Mouse (Mus musculus) thymus, adult 2 months (tissue): Measurements from ENCODE around the gene Ermp1. TPM values are rescaled to one million over a fixed set of nuclear protein-coding genes. Genes with fewer than 3 reads are reported as not detected.

Experiments used
- DNase-seq: peaks from one replicate; pipeline ENCODE4 v3.0.0; 2021
- H3K27ac ChIP-seq: fragments of 200-500 bp; 2 replicates; pipeline ENCODE4 v1.5.1; 2012; ENCODE audit warnings: low read length, control low read depth; ENCODE audit not compliant: control insufficient read depth, insufficient read depth
- H3K27me3 ChIP-seq: fragments of 200-500 bp; 2 replicates; pipeline ENCODE4 v1.6.1; 2012; ENCODE audit warnings: mild to moderate bottlenecking, low read length, moderate library complexity, mixed read lengths; ENCODE audit not compliant: control insufficient read depth, insufficient read depth
- H3K36me3 ChIP-seq: fragments of 200-500 bp; 2 replicates; pipeline ENCODE4 v1.6.1; 2012; ENCODE audit warnings: mild to moderate bottlenecking, low read length, moderate library complexity; ENCODE audit not compliant: control insufficient read depth, insufficient read depth
- H3K4me1 ChIP-seq: fragments of 200-500 bp; replicated peaks from 2 replicates; pipeline ENCODE4 v1.6.1; 2012; ENCODE audit warnings: low read length; ENCODE audit not compliant: control insufficient read depth, insufficient read depth
- H3K4me3 ChIP-seq: fragments of 200-500 bp; 2 replicates; pipeline ENCODE4 v1.5.1; 2012; ENCODE audit warnings: mild to moderate bottlenecking, low read length, control low read depth, moderate library complexity; ENCODE audit not compliant: control insufficient read depth, insufficient read depth
- CTCF ChIP-seq: fragments of 200-500 bp; IDR thresholded peaks from 2 replicates; pipeline ENCODE4 v1.5.1; 2012; ENCODE audit warnings: mild to moderate bottlenecking, control low read depth, low read length, moderate library complexity, borderline replicate concordance; ENCODE audit not compliant: control insufficient read depth, poor library complexity, insufficient read depth; ENCODE audit errors: extremely low read depth
- POLR2A ChIP-seq: fragments of 200-500 bp; IDR thresholded peaks from 2 replicates; pipeline ENCODE4 v1.6.1; 2012; ENCODE audit warnings: mild to moderate bottlenecking, low read length, control low read depth, moderate library complexity; ENCODE audit not compliant: control insufficient read depth, poor library complexity, insufficient read depth; ENCODE audit errors: extremely low read depth
- WGBS: fragments of 180-500 bp; shearing (Covaris S2); methylation state at CpG from one replicate; pipeline ENCODE4 v1.1.7; 2018; 5-methylcytosine and 5-hydroxymethylcytosine counted together
- polyA plus RNA-seq: library from polyadenylated mRNA; depleted of rRNA; stranded (reverse); fragments of >200 nt; gene quantifications from 2 replicates; pipeline ENCODE4 v1.2.3, GENCODE M21; 2012

Gene Ermp1
- polyA plus RNA-seq, 1 experiment, result 18.1 TPM

GRCm38 (mm10) chr19:29661974-29662580 lies 13.9 kb upstream of the Ermp1 start:
- no peak overlapping the region for H3K4me3 ChIP-seq
- H3K4me1 ChIP-seq, result peaks cover 12% of the 10 kb centered on the region
- H3K36me3 ChIP-seq, result no peaks in the 10 kb centered on the region
- no peak for TF ChIP-seq POLR2A
- no peak for TF ChIP-seq CTCF
- H3K27me3 ChIP-seq, result no peaks in the 10 kb centered on the region
- H3K27ac ChIP-seq, result no peak overlapping the region
- DNase-seq, result no peak
- WGBS, result 66% methylated on average over 6 of the region's 6 CpGs

DNA sequence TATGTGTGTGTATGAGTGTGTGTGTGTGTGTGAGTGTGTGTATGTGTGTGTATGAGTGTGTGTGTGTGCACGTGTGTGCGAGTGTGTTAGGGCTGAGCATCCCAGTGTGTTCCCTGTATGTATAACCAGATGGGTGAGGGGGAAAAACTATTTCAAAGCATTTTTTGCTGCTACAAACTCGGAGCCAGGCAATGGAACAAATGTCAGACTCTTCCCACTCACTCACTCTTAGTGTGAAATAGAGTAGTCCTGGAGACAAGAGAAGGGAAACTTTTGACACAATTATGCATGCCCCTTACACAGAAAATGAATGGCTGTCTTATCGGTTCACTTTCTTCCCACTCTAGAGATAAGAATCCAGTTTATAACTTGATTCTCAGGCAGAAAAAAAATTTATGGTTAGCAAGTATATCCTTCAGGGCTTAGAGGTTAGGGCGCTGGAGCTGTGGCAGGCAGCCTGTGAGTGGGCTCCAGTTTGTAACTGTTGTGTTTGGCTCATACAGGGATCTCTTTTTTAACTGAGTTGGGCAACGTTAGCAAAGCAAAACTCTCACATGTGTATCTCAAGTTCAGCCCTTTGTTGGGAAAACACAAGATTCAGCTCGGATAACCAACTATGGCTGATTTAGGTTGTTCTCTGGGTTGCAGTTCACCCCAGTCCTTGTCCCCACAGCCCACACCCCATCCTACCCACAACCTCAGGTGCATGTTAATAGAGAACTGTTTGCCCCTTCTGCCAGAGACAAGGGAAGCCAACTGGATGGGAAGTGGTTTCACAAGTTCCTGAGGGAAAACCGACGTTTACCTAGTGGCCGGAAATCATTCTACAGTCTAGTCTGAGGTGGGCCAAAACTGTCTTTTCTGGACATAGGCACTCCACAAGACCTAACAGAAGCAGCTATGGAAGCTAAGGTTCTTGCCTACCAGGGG lies 12.9 kb upstream of the Ermp1 start:
- no peak for DNase-seq
- peaks cover 12% of the 10 kb centered on the region for H3K4me1 ChIP-seq
- no peaks in the 10 kb centered on the region for H3K27me3 ChIP-seq
- TF ChIP-seq CTCF, result no peak
- no peaks in the 10 kb centered on the region for H3K36me3 ChIP-seq
- 30% methylated on average over 10 of the region's 10 CpGs for WGBS
- 0 out of 2 replicates have a peak overlapping the region, but pooled peaks have one; percentile 19 for H3K27ac ChIP-seq
- H3K4me3 ChIP-seq, result no peak overlapping the region

DNA sequence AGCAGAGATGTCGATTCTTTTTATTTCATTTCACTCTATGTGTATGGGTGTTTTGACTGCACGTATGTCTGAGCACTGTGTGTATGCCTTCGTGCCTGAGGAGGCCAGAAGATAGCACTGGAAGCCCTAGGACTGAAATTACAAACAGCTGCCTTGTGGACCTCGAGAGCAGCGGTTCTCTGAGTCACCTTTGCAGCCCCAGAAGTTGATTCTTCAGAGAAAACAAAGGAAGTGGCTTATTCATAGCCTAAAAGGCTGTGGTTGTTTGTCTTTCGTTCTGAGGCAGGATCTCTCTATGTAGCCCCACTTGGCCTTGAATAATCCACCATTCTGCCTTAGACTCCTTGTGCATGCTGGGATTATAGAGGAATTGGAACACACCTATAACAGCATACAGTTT lies 11.5 kb upstream of the Ermp1 start:
- Histone ChIP-seq H3K36me3 (no peaks in the 10 kb centered on the region), H3K27me3 (no peaks in the 10 kb centered on the region), H3K27ac (no peak overlapping the region), H3K4me3 (no peak overlapping the region), H3K4me1 (peaks cover 12% of the 10 kb centered on the region)
- DNase-seq, result no peak
- no peak for TF ChIP-seq POLR2A
- TF ChIP-seq CTCF, result no peak
- 19% methylated on average over 6 of the region's 6 CpGs for WGBS

DNA sequence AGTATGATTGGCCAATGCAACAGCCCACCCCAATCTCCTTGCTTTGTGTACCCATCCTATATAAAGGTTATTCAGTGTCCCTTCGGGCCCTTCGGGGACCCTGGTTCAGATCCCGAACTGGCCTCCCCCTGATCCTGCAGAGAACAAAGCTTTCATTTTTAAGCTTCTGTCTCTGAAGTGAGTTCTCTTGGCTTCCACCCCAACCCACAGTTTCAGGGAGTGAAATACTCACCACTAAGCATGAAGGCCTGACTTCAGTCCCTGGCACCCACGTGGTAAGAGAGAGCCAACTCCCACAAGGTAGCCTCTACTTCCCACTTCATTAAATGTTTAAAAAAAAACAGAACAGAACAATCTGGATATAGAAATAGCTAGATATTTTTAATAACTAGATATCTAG lies 10.6 kb upstream of the Ermp1 start:
- no peak overlapping the region for H3K4me3 ChIP-seq
- H3K27ac ChIP-seq, result no peak overlapping the region
- no peak for TF ChIP-seq CTCF
- TF ChIP-seq POLR2A, result no peak
- peaks cover 12% of the 10 kb centered on the region for H3K4me1 ChIP-seq
- WGBS, result 71% methylated on average over 4 of the region's 4 CpGs
- no peak for DNase-seq
- H3K36me3 ChIP-seq, result no peaks in the 10 kb centered on the region
- no peaks in the 10 kb centered on the region for H3K27me3 ChIP-seq

DNA sequence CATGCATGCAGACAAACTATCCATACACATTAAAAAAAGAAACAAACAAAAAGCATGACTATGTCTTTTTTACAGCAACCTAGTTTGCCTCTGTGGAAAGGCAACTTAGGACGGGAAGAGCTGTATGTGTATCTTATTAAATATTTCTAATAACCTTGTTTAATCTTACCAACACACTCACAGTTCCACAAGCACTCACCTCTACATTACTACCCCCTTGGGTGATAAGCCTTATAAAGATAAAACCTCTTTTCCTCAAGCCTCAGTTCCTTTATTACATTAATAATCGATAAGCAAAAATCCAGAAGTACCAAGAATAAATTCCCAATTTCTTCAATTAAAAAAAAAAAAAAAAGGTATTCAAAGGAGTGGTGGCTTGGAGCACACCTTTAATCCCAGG lies 9.3 kb upstream of the Ermp1 start:
- no peaks in the 10 kb centered on the region for H3K27me3 ChIP-seq

DNA sequence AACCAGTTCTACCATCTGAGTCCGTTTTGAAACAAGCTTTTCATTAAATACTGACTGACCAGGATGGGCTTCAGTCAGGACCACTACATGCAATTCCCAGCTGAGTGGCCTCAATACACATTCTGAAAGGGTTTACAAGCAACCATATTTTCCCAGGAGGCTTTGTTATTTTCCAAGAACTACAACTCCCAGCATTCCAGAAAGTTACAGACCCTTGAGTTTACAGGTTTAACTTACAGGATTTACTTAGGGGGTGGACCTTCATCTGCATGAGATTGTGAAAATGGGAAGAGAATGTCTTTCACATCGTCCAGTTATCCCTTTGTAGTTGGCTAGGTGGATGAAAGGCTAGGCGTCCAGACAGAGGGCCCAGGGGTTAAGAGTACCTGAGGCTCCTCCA lies 8.8 kb upstream of the Ermp1 start:
- WGBS, result 90% methylated on average over 3 of the region's 3 CpGs
- Histone ChIP-seq H3K27me3 (no peaks in the 10 kb centered on the region), H3K27ac (no peak overlapping the region), H3K4me1 (peaks cover 12% of the 10 kb centered on the region), H3K4me3 (no peak overlapping the region), H3K36me3 (no peaks in the 10 kb centered on the region)
- no peak for TF ChIP-seq POLR2A
- TF ChIP-seq CTCF, result no peak
- DNase-seq, result no peak

More for the DNA sequence above, 9.3 kb upstream of the Ermp1 start:
- H3K4me3 ChIP-seq, result no peak overlapping the region
- DNase-seq, result no peak
- no peaks in the 10 kb centered on the region for H3K36me3 ChIP-seq
- peaks cover 12% of the 10 kb centered on the region for H3K4me1 ChIP-seq
- 95% methylated on average over 2 of the region's 2 CpGs for WGBS
- TF ChIP-seq POLR2A (no peak), CTCF (no peak)
- no peak overlapping the region for H3K27ac ChIP-seq

DNA sequence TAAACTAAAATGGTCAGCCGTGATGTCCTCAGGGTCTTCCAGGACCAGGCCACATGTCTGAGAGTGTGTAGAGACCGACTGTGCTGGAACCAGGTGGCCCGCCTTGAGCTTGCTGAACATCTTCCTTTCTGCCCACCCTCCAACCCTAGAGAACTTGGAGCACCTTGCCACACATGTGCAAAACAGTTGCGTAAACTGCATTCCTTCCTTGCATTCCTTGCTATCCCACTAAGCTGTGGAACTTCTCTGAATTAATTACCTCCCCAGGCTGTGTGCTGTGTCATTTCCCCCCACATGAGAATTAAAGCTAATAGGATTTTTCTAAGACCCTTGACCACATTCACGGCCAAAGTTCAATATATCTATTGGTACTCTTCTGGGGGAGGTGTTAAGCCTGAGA lies 8.4 kb upstream of the Ermp1 start:
- no peak for DNase-seq
- no peak overlapping the region for H3K4me3 ChIP-seq
- H3K27ac ChIP-seq, result no peak overlapping the region
- no peaks in the 10 kb centered on the region for H3K36me3 ChIP-seq
- 96% methylated on average over 5 of the region's 5 CpGs for WGBS
- no peak for TF ChIP-seq POLR2A
- no peaks in the 10 kb centered on the region for H3K27me3 ChIP-seq
- peaks cover 8% of the 10 kb centered on the region for H3K4me1 ChIP-seq
